Mouse (Mus musculus): ENCODE results near the gene Aldh1b1. TPM values are rescaled to one million over a fixed set of nuclear protein-coding genes. Genes with fewer than 3 reads are reported as not detected.

Gene Aldh1b1
- total RNA-seq, 2 experiments from 2014 or later: 16.0 to 17.5 TPM

DNA sequence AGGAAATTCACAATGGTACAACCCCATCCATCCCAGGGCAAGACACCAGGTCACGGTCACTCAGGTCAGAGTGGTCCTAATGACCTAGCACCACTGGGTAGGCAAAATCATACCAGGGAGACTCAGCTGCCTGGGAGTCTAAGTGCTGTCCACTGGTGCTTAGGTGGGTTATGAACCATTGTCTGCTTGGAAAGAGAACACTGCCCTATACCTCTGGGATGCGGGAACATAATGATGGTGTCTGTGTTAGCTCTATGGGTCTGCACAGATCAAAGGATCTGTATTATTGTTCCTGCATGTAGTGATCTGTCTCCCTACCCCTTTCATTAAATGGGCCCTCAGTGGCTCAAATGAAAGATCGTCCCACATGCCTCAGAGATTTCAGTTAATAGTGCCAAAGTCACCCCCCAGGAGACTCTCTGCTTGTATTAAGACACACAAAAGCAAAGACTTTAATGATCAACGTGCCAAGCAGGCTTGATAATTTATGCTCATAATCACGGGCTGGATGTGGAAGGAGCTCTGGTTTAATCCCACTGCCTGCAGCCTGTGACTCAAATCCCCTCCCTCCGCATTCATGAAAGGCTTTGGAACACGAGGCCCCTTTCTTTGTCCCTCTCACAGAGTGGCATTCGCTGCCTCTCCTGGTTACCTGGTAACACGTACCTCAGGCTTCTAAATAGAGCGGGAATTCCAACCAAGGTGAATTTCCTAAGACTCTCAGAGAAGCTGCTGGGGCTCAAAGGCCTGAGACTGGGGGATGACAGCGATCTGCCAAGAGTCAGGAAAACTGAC lies 24.2 kb downstream of the Aldh1b1 start:
- DNase-seq (ENCODE audit: low spot score): no peak
- intact Hi-C loops (cut with DNase I): no loop called here

DNA sequence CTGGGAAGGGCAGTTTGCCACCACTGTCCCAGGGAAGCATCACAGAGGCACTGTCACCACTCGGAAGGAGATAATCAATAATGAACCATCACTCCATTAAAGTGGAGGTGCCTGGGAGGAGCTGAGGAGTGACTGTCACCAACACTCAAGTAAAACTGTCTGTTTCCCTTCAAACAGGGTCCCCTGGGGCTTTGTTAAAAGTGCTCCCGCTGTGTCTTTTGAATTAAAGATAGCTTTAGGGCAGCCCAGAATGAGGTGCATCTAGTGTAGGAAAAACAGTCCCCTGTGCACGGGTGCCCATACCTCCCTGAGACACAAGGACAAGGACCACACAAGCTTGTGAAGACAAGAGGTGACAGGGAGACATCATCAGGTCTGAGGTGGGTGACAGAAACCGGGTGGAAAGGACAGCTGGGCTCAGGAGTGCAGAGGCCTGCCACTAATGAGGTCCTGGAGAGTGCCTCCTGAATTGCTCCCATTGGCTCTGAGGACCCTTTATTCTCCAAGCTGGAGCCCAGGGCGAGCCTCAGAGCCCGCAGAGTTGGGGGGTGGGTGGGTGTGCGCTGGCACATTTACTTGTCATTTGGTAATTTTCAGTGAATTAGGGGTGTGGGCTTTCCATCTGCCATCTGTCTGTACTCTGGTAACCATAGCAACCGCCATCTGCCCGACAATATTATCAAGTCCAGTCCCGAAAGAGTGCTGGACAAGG lies 25.4 kb downstream of the Aldh1b1 start:
- intact Hi-C loops (cut with DNase I): no loop called here
- DNase-seq (ENCODE audit: low spot score): no peak

- intact Hi-C loops (cut with DNase I): no loop called here
Observed at GRCm38 (mm10) chr4:45824761-45825556, 26.1 kb downstream of the Aldh1b1 start.

DNA sequence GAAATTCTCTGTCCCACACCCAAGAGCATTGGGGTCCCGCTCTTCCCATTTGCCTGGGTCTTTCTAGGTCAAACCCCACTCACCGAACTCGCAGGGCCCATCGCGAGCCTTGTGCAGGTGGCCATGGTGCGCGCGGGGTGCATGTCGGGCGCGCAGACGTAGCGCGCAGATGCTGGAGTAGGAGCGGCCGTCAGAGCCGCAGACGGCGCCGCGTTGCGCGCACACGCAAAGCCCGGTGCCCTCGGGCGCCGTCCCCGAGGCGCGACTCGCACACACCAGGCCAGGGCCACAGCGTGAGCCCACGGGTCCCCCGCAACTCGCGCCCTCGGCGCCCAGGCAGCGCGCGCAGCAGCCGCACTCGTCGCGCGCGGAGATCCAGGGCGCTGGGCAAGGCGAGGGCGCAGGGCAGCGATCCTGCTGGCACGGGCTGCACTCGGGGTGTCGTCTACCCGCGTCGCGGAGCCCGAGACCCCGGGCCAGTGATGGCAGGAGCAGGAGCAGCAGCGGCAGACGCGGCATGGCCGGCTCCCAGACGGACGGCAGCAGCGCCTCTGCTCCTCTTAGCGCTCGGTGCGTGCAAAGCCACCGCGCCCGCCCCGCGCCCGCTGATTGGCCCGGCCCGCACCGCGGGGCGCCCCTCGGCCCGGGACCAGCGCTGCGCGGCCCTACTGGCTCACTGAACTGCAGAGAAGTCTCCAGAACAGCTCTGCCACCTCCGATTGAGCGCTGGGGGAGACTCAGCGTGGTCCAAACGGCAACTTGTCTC lies 27.6 kb downstream of the Aldh1b1 start, which contains the start of gene Igfbpl1:
Gene Igfbpl1 (minus strand): TSS at position 649 of the 766 bp plus-strand sequence.
- intact Hi-C loops (cut with DNase I): no loop called here
- DNase-seq (ENCODE audit: low spot score): no peak

More at GRCm38 (mm10) chr4:45824761-45825556, 26.1 kb downstream of the Aldh1b1 start:
- DNase-seq (ENCODE audit: low spot score): no peak

GRCm38 (mm10) chr4:45829907-45830759 lies 31.3 kb downstream of the Aldh1b1 start:
- intact Hi-C loops (cut with DNase I): no loop called here
- DNase-seq (ENCODE audit: low spot score): no peak

- intact Hi-C loops (cut with DNase I): no loop called here
- no peak for DNase-seq (ENCODE audit: low spot score)
Observed at GRCm38 (mm10) chr4:45831996-45832395, 33.2 kb downstream of the Aldh1b1 start.

DNA sequence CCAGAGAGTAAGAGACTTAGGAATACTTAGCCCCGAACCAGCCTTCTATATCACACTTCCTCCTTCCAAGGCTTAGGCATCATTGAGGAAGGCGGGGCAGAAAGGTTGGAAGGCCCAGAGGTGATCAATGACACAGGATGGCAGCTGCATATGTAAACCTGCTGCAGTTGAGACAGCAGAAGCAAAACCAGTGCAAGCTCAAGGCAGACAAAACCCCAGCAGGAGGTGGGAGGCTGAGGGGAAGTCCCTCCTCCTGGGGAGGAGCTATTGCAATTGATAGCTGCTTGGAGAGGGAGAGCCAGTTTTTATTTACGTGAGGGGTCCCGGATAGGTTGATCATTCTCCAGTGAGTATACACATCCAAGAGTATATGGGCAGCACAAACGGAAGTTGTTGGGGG lies 34.6 kb downstream of the Aldh1b1 start:
- DNase-seq (ENCODE audit: low spot score): no peak
- intact Hi-C loops (cut with DNase I): no loop called here

- intact Hi-C loops (cut with DNase I): no loop called here
- DNase-seq (ENCODE audit: low spot score): no peak
Observed at GRCm38 (mm10) chr4:45844355-45844754, 45.5 kb downstream of the Aldh1b1 start.

DNA sequence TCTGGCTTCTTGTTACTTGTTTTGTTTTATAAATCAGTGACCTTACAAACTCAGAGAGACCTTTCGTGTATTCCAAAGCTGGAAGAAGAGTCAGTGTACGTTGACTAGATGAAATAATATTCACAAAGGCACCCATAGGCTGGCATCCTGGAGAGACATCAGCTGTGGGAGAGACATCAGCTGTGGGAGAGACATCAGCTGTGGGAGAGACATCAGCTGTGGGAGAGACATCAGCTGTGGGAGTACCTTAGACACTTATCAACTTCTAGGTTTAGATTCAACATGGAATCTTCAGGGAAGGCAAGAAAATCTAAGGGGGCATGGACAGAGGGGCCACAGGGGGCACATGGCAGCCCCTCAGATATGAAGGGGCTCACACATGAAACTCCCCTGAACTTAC lies 47.4 kb downstream of the Aldh1b1 start:
- intact Hi-C loops (cut with DNase I): no loop called here
- no peak for DNase-seq (ENCODE audit: low spot score)

DNA sequence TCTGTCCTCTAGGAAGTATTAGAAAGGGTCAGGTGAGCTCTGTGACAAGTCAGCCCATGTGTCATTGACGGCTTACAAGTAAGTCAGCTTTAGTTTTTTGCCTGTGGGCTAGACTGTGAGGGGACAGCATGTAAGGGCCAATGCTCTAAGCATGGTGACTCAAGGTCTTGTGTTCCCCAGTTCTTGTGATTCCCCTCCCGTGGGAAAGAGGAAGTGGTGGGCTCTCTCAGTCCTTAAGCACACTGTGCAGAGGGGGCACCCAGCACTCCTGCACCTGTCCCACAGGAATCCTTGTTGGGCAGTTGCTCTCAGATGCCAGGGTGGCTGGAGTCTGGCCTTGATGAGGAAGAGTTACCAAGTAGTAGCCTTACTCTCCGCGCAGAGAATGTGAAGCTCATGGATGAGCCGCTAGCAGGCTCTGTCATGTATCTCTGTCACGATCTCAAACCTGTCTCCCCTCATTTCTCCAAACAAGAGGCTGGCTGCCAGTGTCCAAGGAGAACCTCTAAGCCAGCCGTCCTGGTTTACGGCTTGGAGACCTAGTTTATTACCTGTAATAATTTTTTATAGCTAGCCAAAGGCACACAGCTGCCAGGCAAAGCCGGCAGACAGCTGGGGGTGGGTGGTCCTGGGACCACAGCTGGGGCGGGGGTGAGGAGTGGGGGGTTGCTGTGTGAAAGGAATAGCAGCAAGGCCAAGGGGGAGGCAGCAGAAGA lies 49.4 kb downstream of the Aldh1b1 start, which contains the start of gene Stra6l:
Gene Stra6l (plus strand): TSS at position 556 of the 716 bp plus-strand sequence.
- no peak for DNase-seq (ENCODE audit: low spot score)
- intact Hi-C loops (cut with DNase I): no loop called here

GRCm38 (mm10) chr4:45848825-45849156 lies 50.0 kb downstream of the Aldh1b1 start:
- intact Hi-C loops (cut with DNase I): no loop called here
- no peak for DNase-seq (ENCODE audit: low spot score)

DNA sequence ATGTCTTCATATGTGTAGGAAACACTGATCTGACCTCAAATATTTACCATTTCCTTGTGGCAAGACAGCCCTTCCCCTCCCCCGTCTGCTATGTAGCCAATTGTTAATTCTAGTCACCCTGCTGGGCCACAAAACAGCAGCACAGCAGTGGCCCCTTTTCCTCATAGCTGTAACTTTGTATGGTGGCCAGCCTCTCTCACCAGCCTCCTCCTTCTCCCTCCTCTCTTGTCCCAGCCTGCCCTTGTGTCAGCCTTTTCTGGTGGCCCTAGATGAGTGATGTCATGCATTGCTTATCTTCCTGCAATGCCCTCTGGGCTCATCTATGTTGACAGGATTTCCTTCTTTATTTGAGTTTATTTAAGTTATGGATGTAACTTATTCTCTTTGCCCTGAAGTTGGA lies 50.6 kb downstream of the Aldh1b1 start:
- intact Hi-C loops (cut with DNase I): no loop called here
- DNase-seq (ENCODE audit: low spot score): no peak

DNA sequence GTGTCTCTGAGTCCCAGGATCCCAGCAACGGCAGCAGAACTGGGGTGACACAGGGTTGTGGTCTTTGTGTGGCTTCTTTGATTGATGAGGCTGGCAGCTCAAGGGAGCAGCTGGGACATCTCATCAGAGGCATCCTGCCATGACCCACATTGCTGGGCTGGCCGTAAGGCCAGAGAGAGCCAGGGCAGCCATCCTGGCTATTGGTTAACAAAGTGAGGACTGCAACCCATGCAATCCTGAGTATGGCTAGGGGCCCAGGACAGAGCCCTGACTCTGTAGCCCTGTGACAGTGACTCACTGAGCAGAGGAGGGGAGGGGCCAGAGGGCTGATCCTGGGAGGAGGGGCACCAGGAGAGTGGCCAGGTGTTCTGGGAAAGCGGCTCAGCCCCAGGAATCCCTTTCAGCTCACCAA lies 52.8 kb downstream of the Aldh1b1 start:
- intact Hi-C loops (cut with DNase I): loop anchor here (5.0 kb wide), 2 partner anchors 64 to 754 kb away; no protein-coding TSS in a partner anchor
- DNase-seq (ENCODE audit: low spot score): no peak

- intact Hi-C loops (cut with DNase I): loop anchor here (5.0 kb wide), 2 partner anchors 66 to 756 kb away; no protein-coding TSS in a partner anchor
- DNase-seq (ENCODE audit: low spot score): no peak
Observed at GRCm38 (mm10) chr4:45853496-45854246, 54.8 kb downstream of the Aldh1b1 start.

Data from heart, postnatal 25 days (tissue).